Mouse (Mus musculus) stomach, embryonic 15.5 days (tissue): ENCODE measurements around the gene Gcn1l1. TPM values are rescaled to one million over a fixed set of nuclear protein-coding genes. Genes with fewer than 3 reads are reported as not detected.

ENCODE experiments used
- ATAC-seq: fragments of 200-750 bp; cut with Nextera tagmentation; 2 replicates; pipeline ENCODE4 v1.8.0; 2017; ENCODE audit warnings: low read depth, moderate number of reproducible peaks, moderate TSS enrichment; ENCODE audit not compliant: insufficient read depth, low FRiP score
- H3K27ac ChIP-seq: fragments of 300-500 bp; sonication (generic); 2 replicates; pipeline ENCODE4 v1.5.1; 2015; ENCODE audit warnings: mild to moderate bottlenecking, inconsistent platforms
- H3K27me3 ChIP-seq: fragments of 300-500 bp; sonication (generic); replicated peaks from 2 replicates; pipeline ENCODE4 v1.6.1; 2015; ENCODE audit warnings: inconsistent platforms
- H3K36me3 ChIP-seq: fragments of 300-500 bp; sonication (generic); 2 replicates; pipeline ENCODE4 v1.6.1; 2015; ENCODE audit warnings: inconsistent platforms
- H3K4me1 ChIP-seq: fragments of 300-500 bp; sonication (generic); 2 replicates; pipeline ENCODE4 v1.6.1; 2015; ENCODE audit warnings: inconsistent platforms
- H3K4me2 ChIP-seq: fragments of 300-500 bp; sonication (generic); 2 replicates; pipeline ENCODE4 v1.6.1; 2015; ENCODE audit warnings: mild to moderate bottlenecking, inconsistent platforms
- H3K4me3 ChIP-seq: fragments of 300-500 bp; sonication (generic); replicated peaks from 2 replicates; pipeline ENCODE4 v1.5.1; 2015; ENCODE audit warnings: inconsistent platforms
- H3K9ac ChIP-seq: fragments of 300-500 bp; sonication (generic); 2 replicates; pipeline ENCODE4 v1.6.1; 2015; ENCODE audit warnings: inconsistent platforms
- H3K9me3 ChIP-seq: fragments of 300-500 bp; sonication (generic); 2 replicates; pipeline ENCODE4 v1.6.1; 2016; ENCODE audit warnings: inconsistent platforms
- WGBS: fragments of 180-500 bp; shearing (Covaris S2); methylation state at CpG from one replicate; pipeline ENCODE4 v1.1.7; 2015; 5-methylcytosine and 5-hydroxymethylcytosine counted together
- polyA plus RNA-seq: library from polyadenylated mRNA; unstranded; fragments of >200 nt; fragmentation: Nextera tagmentation; extraction: Ambion mirVana; gene quantifications from 2 replicates; pipeline ENCODE4 v1.2.1, GENCODE M21; 2015

Gene Gcn1l1
- polyA plus RNA-seq, 1 experiment from 2014 or later = 34.9 TPM

GRCm38 (mm10) chr5:115538017-115538692 is 26.9 kb upstream of the Gcn1l1 start:
- no peak overlapping the region for H3K4me3 ChIP-seq
- no peak overlapping the region for H3K9ac ChIP-seq
- peak overlapping the region; percentile 21; the same call in 1 of the 2 replicates for H3K27ac ChIP-seq
- no peaks in the 10 kb centered on the region for H3K27me3 ChIP-seq
- peaks cover 51% of the 10 kb centered on the region for H3K4me1 ChIP-seq
- ATAC-seq = no peak
- 53% methylated on average over 13 of the region's 13 CpGs for WGBS
- no peaks in the 10 kb centered on the region for H3K36me3 ChIP-seq
- no peaks in the 10 kb centered on the region for H3K9me3 ChIP-seq
- H3K4me2 ChIP-seq = peak overlapping the region; percentile 32; the same call in 1 of the 2 replicates

- peak overlapping the region; percentile 32; the same call in 1 of the 2 replicates for H3K4me2 ChIP-seq
- H3K27me3 ChIP-seq = no peaks in the 10 kb centered on the region
- no peak overlapping the region for H3K4me3 ChIP-seq
- H3K4me1 ChIP-seq = peaks cover 51% of the 10 kb centered on the region
- no peak overlapping the region for H3K9ac ChIP-seq
- no peaks in the 10 kb centered on the region for H3K36me3 ChIP-seq
- peak; percentile 72 for ATAC-seq
- under 1% methylated on average over 11 of the region's 12 CpGs for WGBS
- no peaks in the 10 kb centered on the region for H3K9me3 ChIP-seq
- peak overlapping the region; percentile 21; the same call in 1 of the 2 replicates for H3K27ac ChIP-seq
These were observed 26.4 kb upstream of the Gcn1l1 start for GRCm38 (mm10) chr5:115538693-115539043.

GRCm38 (mm10) chr5:115542635-115543384 is 22.2 kb upstream of the Gcn1l1 start:
- 46% methylated on average over 19 of the region's 19 CpGs for WGBS
- Histone ChIP-seq H3K9ac (peak overlapping the region; percentile 19; the same call in 1 of the 2 replicates), H3K4me1 (peaks cover 46% of the 10 kb centered on the region), H3K27me3 (no peaks in the 10 kb centered on the region), H3K9me3 (no peaks in the 10 kb centered on the region), H3K4me2 (peak overlapping the region; percentile 41), H3K4me3 (peak overlapping the region; percentile 27), H3K27ac (peak overlapping the region; percentile 86), H3K36me3 (peaks cover 15% of the 10 kb centered on the region)
- peak; percentile 37 for ATAC-seq

- peaks cover 18% of the 10 kb centered on the region for H3K36me3 ChIP-seq
- H3K27me3 ChIP-seq = no peaks in the 10 kb centered on the region
- H3K9ac ChIP-seq = no peak overlapping the region
- H3K4me2 ChIP-seq = peak overlapping the region; percentile 41
- ATAC-seq = peak; percentile 67
- H3K9me3 ChIP-seq = no peaks in the 10 kb centered on the region
- peaks cover 41% of the 10 kb centered on the region for H3K4me1 ChIP-seq
- H3K4me3 ChIP-seq = peak overlapping the region; percentile 27; the same call in 1 of the 2 replicates
- WGBS = 35% methylated on average over 17 of the region's 17 CpGs
- peak overlapping the region; percentile 86 for H3K27ac ChIP-seq
These were observed 21.4 kb upstream of the Gcn1l1 start for GRCm38 (mm10) chr5:115543509-115544253.

GRCm38 (mm10) chr5:115544655-115545185 is 20.3 kb upstream of the Gcn1l1 start:
- no peak overlapping the region for H3K9ac ChIP-seq
- H3K4me3 ChIP-seq = no peak overlapping the region
- H3K27ac ChIP-seq = no peak overlapping the region
- ATAC-seq = no peak
- WGBS = 63% methylated on average over 18 of the region's 18 CpGs
- H3K4me2 ChIP-seq = no peak overlapping the region
- no peaks in the 10 kb centered on the region for H3K27me3 ChIP-seq
- H3K36me3 ChIP-seq = peaks cover 27% of the 10 kb centered on the region
- peaks cover 41% of the 10 kb centered on the region for H3K4me1 ChIP-seq
- H3K9me3 ChIP-seq = no peaks in the 10 kb centered on the region

- Histone ChIP-seq H3K9me3 (no peaks in the 10 kb centered on the region), H3K4me3 (no peak overlapping the region), H3K9ac (no peak overlapping the region), H3K27ac (no peak overlapping the region), H3K4me2 (no peak overlapping the region), H3K36me3 (peaks cover 27% of the 10 kb centered on the region), H3K27me3 (no peaks in the 10 kb centered on the region), H3K4me1 (peaks cover 41% of the 10 kb centered on the region)
- WGBS = 86% methylated on average over 14 of the region's 14 CpGs
- no peak for ATAC-seq
These were observed 19.4 kb upstream of the Gcn1l1 start for GRCm38 (mm10) chr5:115545636-115546035.

- Histone ChIP-seq H3K9ac (no peak overlapping the region), H3K9me3 (no peaks in the 10 kb centered on the region), H3K36me3 (peaks cover 27% of the 10 kb centered on the region), H3K4me2 (no peak overlapping the region), H3K27ac (no peak overlapping the region), H3K4me3 (no peak overlapping the region), H3K4me1 (peaks cover 41% of the 10 kb centered on the region), H3K27me3 (no peaks in the 10 kb centered on the region)
- 88% methylated on average over 11 of the region's 11 CpGs for WGBS
- ATAC-seq = no peak
These were observed 18.5 kb upstream of the Gcn1l1 start for GRCm38 (mm10) chr5:115546536-115546935.

- no peak overlapping the region for H3K9ac ChIP-seq
- H3K36me3 ChIP-seq = peaks cover 31% of the 10 kb centered on the region
- no peaks in the 10 kb centered on the region for H3K27me3 ChIP-seq
- H3K4me1 ChIP-seq = peaks cover 41% of the 10 kb centered on the region
- no peak for ATAC-seq
- peak overlapping the region; percentile 26; the same call in 1 of the 2 replicates for H3K27ac ChIP-seq
- H3K4me3 ChIP-seq = no peak overlapping the region
- 62% methylated on average over 6 of the region's 6 CpGs for WGBS
- H3K4me2 ChIP-seq = no peak overlapping the region
- no peaks in the 10 kb centered on the region for H3K9me3 ChIP-seq
These were observed 18.0 kb upstream of the Gcn1l1 start for GRCm38 (mm10) chr5:115547014-115547413.

- Histone ChIP-seq H3K27ac (peak overlapping the region; percentile 26; the same call in 1 of the 2 replicates), H3K36me3 (peaks cover 34% of the 10 kb centered on the region), H3K9ac (0 out of 2 replicates have a peak overlapping the region, but pooled peaks have one; percentile 9), H3K4me2 (no peak overlapping the region), H3K27me3 (no peaks in the 10 kb centered on the region), H3K4me1 (peaks cover 37% of the 10 kb centered on the region), H3K9me3 (no peaks in the 10 kb centered on the region), H3K4me3 (no peak overlapping the region)
- WGBS = 80% methylated on average over 7 of the region's 7 CpGs
- ATAC-seq = no peak
These were observed 17.6 kb upstream of the Gcn1l1 start for GRCm38 (mm10) chr5:115547421-115547820.

- WGBS = 89% methylated on average over 18 of the region's 18 CpGs
- Histone ChIP-seq H3K4me2 (no peak overlapping the region), H3K4me3 (no peak overlapping the region), H3K27ac (no peak overlapping the region), H3K4me1 (peaks cover 24% of the 10 kb centered on the region), H3K9me3 (no peaks in the 10 kb centered on the region), H3K36me3 (peaks cover 47% of the 10 kb centered on the region), H3K27me3 (no peaks in the 10 kb centered on the region), H3K9ac (no peak overlapping the region)
- no peak for ATAC-seq
These were observed 16.4 kb upstream of the Gcn1l1 start for GRCm38 (mm10) chr5:115548501-115549285.

- H3K9ac ChIP-seq = no peak overlapping the region
- no peak overlapping the region for H3K4me2 ChIP-seq
- ATAC-seq = no peak
- H3K27me3 ChIP-seq = no peaks in the 10 kb centered on the region
- peaks cover 48% of the 10 kb centered on the region for H3K36me3 ChIP-seq
- H3K4me3 ChIP-seq = no peak overlapping the region
- H3K9me3 ChIP-seq = no peaks in the 10 kb centered on the region
- 81% methylated on average over 11 of the region's 11 CpGs for WGBS
- H3K4me1 ChIP-seq = 0 out of 2 replicates have a peak, but pooled peaks cover 12% of the 10 kb centered on the region
- H3K27ac ChIP-seq = no peak overlapping the region
These were observed 14.5 kb upstream of the Gcn1l1 start for GRCm38 (mm10) chr5:115550482-115551005.
